Mouse (Mus musculus): ENCODE data around the gene Ankrd10. TPM values are rescaled to one million over a fixed set of nuclear protein-coding genes. Genes with fewer than 3 reads are reported as not detected.

Gene Ankrd10
- polyA plus RNA-seq (2012; rRNA removed), result 92.8 and 117 TPM in 2 replicates

GRCm38 (mm10) chr8:11635611-11636081 is at the start of gene Ankrd10:
Ankrd10 (minus strand) TSS chr8:11635757.

Other genes with a start within 250 kb of the Ankrd10 start
- gene Rab20, start 157.0 kb downstream of the Ankrd10 start, polyA plus RNA-seq (2012; rRNA removed), result 34.3 and 39.5 TPM in 2 replicates
- 102 and 108 TPM in 2 replicates for gene Naxd, start 138.3 kb downstream of the Ankrd10 start, polyA plus RNA-seq (2012; rRNA removed)
- 47.8 and 64.6 TPM in 2 replicates for gene Cars2, start 85.0 kb downstream of the Ankrd10 start, polyA plus RNA-seq (2012; rRNA removed)
- 14.7 and 21.2 TPM in 2 replicates for gene Ing1, start 80.2 kb downstream of the Ankrd10 start, polyA plus RNA-seq (2012; rRNA removed)
- gene 1700016D06Rik, start 65.3 kb upstream of the Ankrd10 start, polyA plus RNA-seq (2012; rRNA removed), result not detected in 2 replicates
- gene Arhgef7, start 92.0 kb upstream of the Ankrd10 start, polyA plus RNA-seq (2012; rRNA removed), result 23.6 and 25.0 TPM in 2 replicates
- gene Tex29, start 204.7 kb upstream of the Ankrd10 start, polyA plus RNA-seq (2012; rRNA removed), result not detected in 2 replicates

Measured in colon, adult 2 months (tissue).